Mouse (Mus musculus): ENCODE measurements around the gene Crb2.

Crb2 gene

DNA sequence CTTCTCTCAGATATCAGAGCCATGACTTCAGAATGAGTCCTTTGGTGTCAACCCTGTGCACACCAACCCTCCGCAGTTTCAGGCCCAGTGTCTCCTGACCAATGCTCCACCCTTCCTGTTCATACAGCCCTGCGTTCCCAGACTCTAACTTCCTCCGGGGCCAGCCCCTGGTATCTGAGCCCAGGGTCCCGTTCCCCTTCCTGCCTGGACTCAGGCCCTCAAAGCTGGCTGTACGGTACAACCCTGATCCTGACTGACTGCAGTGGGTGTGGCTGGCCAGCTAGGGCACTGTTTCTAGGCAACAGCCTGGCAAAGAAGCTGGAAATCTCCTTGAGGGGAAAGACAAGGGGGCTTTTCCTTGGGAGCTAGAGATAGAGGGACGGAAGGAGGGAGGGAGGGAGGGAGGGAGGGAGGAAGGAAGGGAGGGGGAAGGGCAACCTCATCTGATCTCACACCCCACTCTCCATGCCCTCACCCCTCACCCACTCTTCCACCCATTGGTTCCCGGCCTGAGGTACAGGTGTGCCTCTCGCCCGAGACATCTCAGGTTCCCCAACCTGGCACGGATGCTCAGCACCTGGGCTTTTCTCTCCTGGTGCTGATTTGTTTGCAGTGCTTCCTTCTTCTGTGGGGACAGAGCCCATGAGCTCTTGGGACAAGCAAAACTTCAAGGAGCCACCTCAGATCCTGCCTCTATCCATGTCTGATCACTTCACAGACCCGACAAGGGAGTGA is 9.9 kb upstream of the Crb2 start:
- no peak for DNase-seq (ENCODE audit: extremely low read depth, insufficient read length, low spot score)

- DNase-seq (ENCODE audit: extremely low read depth, insufficient read length, low spot score): no peak
Observed at GRCm38 (mm10) chr2:37767080-37767547, 8.9 kb upstream of the Crb2 start.

- DNase-seq (ENCODE audit: extremely low read depth, insufficient read length, low spot score): no peak
Observed at GRCm38 (mm10) chr2:37767739-37768138, 8.3 kb upstream of the Crb2 start.

DNA sequence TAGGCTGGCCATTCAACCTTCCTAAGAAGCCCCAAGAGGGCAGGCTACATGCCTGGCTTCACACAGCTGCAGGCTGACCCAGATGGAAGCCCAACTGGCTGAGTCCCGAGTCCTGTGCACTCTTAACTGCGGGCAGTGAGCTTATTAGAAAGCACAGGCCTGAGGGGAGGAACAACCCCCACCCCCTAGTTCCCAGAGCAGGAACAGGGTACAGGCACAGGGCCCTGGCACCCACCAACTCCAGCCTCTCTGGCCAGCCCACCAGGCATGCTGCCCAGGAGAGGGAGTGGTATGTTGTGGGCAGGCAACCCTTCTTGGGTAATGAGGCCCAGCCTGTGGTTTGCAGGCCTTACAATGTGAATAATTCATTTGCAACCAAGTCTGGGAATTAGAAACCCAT is 7.1 kb upstream of the Crb2 start:
- DNase-seq (ENCODE audit: extremely low read depth, insufficient read length, low spot score): peak; percentile 64

DNA sequence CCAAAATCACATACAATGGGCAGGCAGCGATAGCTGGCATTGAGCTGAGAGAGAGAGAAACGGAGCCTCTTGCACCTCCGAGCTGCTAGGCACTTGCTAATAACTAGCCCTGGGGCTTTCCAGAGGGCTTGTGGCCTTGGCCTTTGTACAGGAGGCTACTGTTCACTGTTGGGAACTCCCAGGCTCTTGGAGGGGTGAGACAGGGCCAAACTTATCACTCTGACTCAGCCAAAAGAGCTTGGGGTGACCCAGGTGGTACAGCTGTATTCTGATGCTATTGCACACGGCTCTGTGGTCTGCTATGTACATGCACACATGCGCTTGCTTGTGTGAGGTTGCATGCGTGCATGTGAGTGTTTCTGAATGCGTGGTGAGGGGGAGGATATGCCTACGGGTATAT is 6.3 kb upstream of the Crb2 start:
- no peak for DNase-seq (ENCODE audit: extremely low read depth, insufficient read length, low spot score)

- DNase-seq (ENCODE audit: extremely low read depth, insufficient read length, low spot score): peak; percentile 67
Observed at GRCm38 (mm10) chr2:37771618-37772285, 4.3 kb upstream of the Crb2 start.

- no peak for DNase-seq (ENCODE audit: extremely low read depth, insufficient read length, low spot score)
Observed at GRCm38 (mm10) chr2:37774571-37774970, 1.5 kb upstream of the Crb2 start.

GRCm38 (mm10) chr2:37776611-37777411 is 762 bp downstream of the Crb2 start:
- DNase-seq (ENCODE audit: extremely low read depth, insufficient read length, low spot score): no peak

DNA sequence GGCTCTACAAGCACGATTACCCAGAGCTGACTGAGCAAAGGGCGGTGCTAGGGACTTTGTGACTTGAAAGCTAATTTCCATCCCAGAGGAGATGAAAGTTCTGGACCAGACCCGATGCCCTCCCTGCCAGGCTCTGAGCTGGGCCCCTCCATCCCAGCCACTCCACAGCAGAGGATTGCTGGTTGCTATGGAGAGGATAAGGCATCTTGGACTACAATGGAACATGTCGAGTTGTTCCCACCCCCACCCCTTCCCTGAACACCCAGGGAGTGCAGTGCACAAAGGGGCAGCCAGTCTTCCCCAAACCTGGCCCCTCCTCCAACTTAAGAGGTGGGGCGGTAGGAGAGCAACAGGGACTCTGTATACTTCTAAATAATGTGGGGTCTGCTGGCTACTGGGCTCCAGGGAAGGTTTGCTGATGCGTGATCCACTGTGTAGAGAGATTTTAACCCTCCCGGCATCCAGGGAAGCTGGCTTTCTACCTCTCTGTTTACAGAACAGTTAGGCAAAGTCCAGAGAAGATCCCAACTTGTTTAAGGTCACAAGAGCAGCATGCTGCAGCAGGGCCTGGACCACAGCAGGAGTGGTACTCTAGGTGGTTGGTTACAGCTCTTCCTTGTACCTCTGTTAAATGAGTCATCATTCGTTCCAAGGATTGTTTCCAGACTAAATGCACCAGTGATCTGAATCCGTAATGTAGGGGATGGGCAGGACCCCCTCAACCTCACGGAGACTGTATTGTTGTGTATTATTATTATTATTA is 2.1 kb downstream of the Crb2 start:
- no peak for DNase-seq (ENCODE audit: extremely low read depth, insufficient read length, low spot score)

DNA sequence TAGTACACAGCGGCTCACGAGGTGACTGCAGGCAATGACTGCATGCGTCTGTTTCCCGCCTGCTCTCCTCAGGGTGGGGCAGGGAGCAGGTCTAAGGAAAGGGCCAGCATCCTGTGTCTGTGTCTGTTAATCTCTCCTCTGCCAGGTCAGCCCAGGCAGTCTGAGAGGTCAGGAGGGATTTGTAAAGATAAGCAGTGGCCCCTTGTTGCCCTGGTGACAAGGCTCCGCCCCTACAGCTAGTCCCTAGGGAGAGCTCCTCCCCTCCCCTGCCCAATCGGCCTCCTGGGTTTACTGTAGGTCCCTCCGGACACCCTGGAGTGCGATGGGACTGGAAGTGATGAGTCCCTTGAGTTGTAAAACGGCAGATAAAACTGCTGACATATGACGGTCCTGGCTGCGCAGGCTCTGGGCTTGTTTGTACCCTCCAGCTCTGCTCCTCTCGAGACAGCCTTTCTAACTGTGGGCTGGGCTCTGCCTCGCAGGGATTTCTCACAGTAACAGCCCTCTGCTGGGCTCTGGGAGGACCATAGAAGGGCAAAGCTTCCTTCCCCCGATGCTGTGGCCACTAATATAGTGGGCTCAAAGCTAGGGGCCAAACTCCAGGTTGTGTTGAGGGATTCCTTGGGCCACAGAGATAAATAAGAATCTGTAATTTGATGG is 4.4 kb downstream of the Crb2 start:
- no peak for DNase-seq (ENCODE audit: extremely low read depth, insufficient read length, low spot score)

- no peak for DNase-seq (ENCODE audit: extremely low read depth, insufficient read length, low spot score)
Observed at GRCm38 (mm10) chr2:37781421-37781820, 5.4 kb downstream of the Crb2 start.

DNA sequence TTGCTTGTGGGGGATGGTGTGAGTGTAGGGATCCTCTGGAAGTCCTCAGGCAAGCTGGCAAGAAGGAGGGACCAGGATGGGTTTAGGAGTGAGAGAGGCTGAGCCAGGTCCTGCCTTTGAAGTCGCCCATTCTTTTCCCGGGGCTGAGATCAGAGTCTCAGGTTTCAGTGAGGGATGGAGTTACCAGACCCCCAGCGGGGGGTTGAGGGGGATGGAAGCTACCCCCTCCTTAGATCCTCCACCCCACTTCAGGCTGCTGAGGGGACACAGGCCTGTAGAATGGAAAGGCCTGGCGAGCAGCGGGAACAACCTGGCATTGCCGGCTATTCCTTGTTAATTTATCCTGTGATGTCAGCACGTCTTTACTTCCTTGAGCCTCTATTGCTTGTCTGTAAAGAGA is 6.0 kb downstream of the Crb2 start:
- no peak for DNase-seq (ENCODE audit: extremely low read depth, insufficient read length, low spot score)

DNA sequence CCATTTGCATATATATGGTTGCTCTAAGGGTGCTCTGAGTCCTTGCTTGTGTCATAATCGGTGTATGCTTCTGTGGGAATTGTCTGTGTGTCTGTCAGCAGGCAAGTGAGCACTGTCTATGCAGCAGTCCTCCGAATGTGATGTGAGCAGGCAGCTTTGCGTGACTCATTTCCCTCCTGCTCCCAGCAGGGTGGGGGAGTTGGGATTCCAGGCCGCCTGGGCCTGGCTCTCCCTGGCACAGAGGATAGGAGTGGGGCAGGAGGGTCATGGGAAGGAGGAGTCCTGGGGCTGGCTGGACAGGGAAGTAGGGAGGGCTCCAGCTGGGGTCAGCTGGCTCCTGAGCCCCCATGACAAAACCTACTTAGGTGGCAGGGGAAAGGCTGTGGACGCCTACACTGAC is 8.4 kb downstream of the Crb2 start:
- peak; percentile 59 for DNase-seq (ENCODE audit: extremely low read depth, insufficient read length, low spot score)

GRCm38 (mm10) chr2:37786461-37786860 is 10.4 kb downstream of the Crb2 start:
- no peak for DNase-seq (ENCODE audit: extremely low read depth, insufficient read length, low spot score)

- no peak for DNase-seq (ENCODE audit: extremely low read depth, insufficient read length, low spot score)
Observed at GRCm38 (mm10) chr2:37788176-37788962, 12.3 kb downstream of the Crb2 start.

GRCm38 (mm10) chr2:37789029-37789428 is 13.0 kb downstream of the Crb2 start:
- no peak for DNase-seq (ENCODE audit: extremely low read depth, insufficient read length, low spot score)

DNA sequence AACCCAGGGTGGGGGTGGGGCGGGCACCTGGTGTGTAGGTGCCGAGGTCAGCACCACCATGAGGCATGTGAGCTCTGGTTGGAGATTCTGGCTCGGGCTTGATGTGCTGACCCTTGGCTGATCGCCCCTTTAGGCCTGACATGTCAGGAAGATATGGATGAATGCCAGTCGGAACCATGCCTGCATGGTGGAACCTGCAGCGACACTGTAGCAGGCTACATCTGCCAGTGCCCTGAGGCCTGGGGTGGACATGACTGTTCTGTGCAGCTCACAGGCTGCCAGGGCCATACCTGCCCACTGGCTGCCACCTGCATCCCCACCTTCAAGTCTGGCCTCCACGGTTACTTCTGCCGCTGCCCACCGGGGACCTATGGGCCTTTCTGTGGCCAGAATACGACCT is 13.9 kb downstream of the Crb2 start:
- no peak for DNase-seq (ENCODE audit: extremely low read depth, insufficient read length, low spot score)

- no peak for DNase-seq (ENCODE audit: extremely low read depth, insufficient read length, low spot score)
Observed at GRCm38 (mm10) chr2:37790738-37791137, 14.7 kb downstream of the Crb2 start.

- no peak for DNase-seq (ENCODE audit: extremely low read depth, insufficient read length, low spot score)
Observed at GRCm38 (mm10) chr2:37791340-37791739, 15.3 kb downstream of the Crb2 start.
